Mouse (Mus musculus): ENCODE measurements around the gene Mcm8.

Mcm8 gene

DNA sequence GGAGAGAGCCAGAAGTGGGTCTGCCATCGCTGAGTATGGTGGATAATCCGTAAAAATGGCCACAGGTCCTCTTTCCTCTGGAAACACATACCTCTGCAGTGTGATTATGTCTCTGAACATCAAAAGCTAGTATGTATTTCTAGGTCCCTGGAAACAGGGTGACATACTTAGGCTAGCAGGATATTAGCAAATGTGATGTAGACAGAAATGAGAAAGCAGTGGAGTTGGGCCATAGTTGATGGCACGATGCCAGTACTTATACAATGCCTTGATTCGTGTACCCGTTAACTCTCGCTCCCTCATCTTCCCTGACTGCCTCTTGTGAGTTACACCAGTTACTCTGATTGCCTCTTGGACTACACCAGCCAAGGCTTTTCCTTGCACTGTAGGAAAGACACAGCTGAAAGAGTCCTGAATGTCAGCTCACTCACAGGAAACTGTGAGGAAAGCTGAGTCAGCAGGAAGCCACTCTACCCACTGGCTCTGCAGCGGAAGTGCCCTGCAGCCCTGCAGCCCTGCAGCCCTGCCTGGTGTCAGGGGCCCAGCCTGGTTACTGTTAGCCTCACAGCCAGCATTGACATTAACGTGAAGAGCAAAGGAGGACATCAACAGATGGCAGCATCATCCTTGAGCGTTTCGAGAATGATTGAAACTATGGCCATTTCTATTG lies 57.9 kb downstream of the Mcm8 start:
- 73% methylated on average over 10 of the region's 10 CpGs for WGBS

DNA sequence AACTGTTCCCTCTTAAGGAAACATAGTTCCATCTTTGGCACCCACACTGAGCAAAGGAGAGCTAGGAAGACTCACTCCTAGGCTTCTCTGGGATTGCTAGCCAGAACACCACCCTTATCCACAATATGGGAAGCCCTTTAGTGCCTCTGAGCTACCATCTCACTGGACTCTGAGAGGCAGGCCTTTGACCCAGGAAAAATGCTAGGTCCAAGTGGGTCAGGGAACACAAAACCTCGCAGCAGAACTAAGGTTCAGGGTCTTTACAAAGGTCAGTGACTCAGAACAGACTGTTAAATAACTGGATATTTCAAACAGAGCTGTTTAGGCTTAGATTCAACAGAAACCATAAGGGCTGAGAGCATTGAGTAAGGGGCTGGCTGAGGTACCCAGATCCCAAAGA lies 61.0 kb downstream of the Mcm8 start:
- 88% methylated on average over 1 of the region's 1 CpGs for WGBS

DNA sequence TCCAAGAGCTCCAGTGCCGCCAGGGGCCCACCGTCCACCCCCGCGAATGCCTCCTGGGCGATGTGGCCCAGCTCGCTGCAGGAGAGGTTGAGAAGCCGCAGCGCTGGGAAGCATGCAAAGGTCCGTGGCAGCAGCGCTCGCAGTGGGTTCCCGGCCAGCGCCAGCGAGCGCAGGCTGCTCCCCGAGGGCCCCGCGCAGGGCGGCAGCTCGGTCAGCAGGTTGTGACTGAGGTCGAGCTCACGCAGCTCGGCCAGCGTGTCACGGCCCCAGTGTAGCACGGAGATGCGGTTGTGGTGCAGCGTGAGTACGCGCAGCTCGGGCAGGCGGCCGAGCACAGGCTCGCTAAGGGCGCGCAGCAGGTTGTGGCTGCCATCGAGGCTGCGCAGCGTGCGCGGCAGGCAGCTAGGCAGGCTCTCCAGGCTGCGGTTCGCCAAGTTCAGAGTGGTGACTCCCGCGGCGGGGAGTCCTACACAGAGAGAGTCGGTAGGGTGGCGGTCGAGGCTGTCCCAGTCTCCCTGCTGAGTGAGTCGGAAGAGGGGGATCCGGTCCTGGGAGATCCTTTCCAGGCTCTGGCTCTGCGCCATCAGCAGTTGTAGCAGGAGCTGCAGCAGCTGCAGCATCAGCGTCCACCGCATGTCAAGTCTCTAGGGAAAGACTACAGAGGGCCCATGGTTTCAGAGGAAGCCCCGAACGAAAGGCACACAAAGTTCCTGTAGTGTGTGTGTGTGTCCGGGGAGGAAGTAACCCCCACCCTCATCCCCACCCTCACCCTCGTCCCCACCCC lies 63.5 kb downstream of the Mcm8 start:
- under 1% methylated on average over 58 of the region's 58 CpGs for WGBS

DNA sequence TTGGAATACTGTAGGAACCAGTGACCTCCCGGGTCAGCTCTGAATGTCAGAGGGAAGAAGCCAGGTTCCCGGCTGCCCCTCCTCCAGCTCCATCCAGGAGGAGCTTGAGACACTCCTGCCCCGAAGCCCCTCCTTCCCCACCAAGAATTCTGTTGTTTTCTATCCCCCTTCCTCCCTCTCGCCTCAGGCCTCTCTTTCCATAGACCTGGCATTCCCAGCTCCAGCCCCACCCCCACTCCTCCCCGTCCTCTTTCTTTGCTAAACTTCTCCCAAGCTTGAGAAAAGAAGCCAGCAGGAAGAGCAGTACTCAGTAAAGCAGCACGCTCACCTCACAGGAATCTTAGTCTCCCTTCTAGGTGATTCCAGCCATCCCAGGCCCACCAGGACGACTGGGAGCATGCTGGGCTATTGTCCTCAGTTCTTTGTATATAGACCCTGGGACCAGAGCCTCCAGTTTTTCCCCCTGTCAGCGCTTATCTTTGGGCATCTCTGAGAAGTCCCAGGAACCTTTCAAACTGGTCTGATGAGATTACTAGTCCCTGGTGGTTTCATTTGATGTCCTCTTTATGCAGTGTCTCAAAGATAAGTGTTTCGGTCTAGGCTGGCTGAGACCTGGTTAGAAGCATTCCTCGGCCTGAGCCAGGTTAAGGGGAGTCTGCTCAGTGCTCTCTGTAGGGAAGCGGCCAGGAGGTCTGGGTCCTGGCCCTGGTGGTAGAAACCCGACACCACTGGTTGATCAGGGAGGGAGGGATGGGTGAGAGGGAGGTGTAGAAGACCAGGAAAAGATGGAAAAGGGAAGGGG lies 65.1 kb downstream of the Mcm8 start, which contains the start of gene Lrrn4:
Gene Lrrn4 (minus strand): TSS at position 48 of the 802 bp plus-strand sequence.
- 53% methylated on average over 12 of the region's 12 CpGs for WGBS

DNA sequence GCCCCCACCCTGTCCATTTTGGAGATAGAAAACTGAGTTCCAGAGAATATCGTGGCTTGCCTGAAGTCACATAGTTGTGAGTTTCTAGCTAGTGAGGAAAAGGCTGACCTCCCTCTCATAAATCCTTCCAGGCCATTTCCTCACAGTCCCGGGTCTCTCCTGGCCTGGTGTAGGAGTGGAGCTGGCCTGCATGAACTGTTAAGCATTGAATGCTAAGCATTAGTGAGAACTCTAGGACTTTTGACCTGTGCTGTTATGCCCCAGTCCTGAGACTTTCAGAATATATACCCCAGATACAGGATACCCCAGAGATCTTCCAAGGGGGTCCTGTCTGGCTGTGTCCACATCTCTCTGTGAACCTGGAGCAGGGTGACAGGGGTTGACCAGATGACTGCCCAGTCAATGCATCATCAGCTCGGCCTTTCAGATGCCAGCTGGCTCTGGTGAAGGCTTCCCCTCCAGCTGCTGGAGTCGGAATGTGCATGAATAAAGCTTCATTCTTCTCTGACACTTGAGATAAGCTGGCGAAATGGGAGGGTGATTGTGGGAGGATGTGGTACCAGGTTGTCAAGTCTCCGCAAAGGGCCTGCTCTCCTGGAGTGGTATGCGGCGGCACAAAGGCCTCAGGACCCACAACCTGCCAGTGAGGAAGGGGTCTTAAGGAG lies 68.5 kb downstream of the Mcm8 start:
- 70% methylated on average over 8 of the region's 8 CpGs for WGBS

DNA sequence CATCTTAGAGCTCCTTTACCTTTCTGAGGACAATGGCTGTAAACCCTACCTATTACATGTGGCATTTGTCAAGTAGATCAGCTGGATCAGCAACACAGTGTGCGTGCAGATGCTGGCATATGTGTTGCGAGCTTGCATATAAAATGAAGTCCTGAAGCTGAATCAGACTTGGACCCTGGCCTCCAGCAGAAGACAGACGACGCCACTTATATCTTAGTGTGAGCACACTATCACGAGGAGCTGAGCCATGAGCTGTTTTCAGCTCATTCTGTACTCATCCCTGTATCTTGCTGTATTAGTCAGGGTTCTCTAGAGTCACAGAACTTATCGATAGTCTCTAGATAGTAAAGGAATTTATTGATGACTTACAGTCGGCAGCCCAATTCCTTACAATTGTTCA lies 69.4 kb downstream of the Mcm8 start:
- WGBS = 73% methylated on average over 7 of the region's 7 CpGs
